Mouse (Mus musculus) frontal cortex, adult (tissue): ENCODE results near the gene Ust.
A peak's percentile ranks its signal among the peaks of the same experiment; 100 is the strongest.

Source experiments
- ATAC-seq: cut with Nextera tagmentation; 2 replicates; pipeline ENCODE4 v1.9.2; 2017; ENCODE audit warnings: mild to moderate bottlenecking, moderate library complexity, mixed read lengths; ENCODE audit not compliant: low TSS enrichment

Ust gene

DNA sequence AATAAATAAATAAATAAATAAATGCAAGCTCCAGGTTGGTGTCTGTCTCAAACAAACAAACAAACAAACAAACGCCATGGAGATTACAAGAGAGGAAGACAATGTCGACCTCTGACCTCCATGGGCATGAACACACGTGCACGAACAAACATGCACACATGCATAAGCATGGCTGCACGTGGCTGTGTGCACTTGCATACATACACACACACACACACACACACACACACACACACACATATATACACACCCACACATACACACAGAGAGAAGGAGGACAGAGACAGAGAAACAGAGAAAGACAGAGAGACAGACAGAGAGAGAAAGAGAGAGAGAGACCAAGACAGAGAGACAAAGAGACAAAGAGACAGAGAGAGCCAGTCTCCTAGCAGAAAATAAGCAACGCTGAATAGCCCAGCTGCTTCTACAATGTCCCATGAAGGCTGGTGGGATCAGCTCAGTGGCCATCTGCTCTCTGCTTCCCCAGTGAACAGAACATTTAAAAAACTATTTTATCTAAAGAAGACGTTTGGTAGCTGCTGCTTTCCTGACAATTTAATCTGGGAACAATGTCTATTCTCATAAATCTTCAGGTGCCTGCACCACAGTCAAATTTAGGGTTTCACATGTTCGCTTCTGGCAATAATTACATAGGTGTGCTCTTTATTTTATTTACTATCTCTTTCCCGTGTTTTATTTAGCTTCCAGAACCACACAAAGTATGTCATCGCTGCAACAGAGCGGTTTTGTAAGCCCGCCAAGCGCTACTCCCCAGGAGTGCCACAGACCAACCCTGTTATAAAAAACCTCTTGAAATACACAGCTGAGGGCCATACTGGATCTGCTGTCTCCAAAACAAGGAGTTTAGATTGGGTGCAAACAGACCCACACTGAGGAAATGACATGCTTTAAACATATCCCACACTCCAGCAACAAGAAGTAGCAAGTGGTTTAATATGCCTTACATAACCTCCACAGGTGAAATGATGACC, 89.5 kb downstream of the Ust start:
- peak; percentile 48 for ATAC-seq

DNA sequence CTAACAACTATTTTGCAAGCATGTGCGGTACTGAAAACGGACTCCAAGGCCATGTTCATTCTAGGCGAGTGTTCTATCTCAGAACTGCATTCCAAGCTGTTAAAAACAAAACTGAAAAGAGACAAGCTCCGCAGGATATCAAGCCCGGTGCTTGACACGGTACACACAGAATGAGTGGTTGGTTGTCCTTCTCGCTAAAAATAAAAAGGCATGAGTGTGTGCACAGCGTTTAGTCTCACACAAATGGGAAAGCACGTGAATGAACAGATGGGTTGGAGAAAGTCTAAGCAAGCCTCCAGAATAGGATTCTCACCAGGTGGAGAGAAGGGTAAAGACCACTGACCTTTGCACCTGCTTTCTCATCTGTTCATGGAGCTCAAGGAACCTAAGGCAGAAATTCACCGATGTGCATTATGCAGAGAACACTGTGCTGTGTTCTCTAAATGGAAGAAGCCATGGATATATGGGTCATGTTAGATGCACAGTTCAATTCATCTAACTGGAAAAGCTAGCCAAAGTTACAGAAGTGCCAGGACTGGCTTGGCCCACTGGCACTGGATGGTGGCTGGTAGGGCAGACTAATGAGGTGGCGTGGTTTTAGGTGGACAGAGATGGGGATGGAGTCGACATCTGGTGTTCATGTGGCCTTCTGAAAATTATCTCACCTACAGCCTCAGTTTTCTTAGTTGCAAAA, 90.8 kb downstream of the Ust start:
- peak; percentile 38; the same call in 1 of the 2 replicates for ATAC-seq

DNA sequence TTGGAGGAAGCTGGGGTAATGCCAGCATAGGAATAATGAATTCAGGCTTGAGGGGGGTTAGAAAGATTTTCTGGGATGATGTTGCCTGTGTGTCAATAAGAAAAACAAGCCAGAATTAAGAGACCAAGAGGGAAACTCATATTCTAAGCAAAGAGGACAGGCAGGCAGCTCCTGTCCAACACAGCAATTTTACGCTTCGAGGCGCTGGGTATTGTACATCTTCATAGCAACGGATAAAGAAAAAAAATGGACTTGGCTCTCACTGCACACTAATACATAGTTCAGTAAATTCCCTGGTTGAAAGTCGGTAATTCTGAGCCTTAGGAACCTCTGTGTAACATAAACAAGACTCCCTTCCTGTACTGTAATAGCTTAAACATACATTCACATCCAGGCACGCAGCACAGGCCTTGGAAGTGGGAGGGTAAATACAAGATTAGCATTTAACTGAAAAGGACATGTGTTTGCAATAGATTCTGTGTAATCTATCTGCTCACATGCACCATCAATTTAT, 99.1 kb downstream of the Ust start:
- no peak for ATAC-seq

DNA sequence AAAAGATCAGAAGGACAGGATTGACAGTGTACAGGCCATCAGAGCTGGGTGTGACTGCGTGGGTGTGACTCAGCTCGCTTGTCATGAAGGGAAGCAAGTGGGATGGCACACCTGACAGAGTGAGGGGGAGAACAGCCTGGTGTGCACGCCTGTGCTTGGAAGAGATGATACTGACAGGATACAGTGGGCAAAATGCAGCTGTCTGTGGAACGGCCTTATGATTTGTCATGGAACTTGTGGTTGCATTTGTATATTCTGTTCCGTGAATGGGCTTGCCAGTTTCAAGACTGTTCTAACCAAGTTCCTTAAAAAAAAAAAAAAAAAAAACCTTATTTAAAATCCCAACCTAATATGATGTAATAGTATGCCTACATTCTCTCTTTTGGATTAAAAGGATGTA, 103.2 kb downstream of the Ust start:
- no peak for ATAC-seq

DNA sequence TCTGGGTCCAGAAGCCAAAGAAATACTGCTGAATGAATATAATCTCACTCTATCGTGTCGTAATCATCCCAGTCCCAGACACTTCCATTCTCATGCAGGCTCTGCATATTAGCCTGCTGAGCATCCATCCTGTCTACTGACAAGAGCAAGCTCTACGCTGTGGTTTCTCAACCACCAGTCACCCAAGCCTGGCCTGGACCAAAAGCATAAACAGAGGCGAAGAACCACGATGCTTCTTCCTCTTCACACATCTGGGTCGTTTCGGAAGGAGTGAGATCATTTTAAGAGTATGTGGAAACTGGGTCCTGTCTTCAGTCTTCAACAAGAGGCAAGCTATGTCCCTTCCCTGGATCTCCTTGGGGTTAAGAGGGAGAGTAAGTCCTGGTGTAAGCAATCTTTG, 103.6 kb downstream of the Ust start:
- no peak for ATAC-seq

DNA sequence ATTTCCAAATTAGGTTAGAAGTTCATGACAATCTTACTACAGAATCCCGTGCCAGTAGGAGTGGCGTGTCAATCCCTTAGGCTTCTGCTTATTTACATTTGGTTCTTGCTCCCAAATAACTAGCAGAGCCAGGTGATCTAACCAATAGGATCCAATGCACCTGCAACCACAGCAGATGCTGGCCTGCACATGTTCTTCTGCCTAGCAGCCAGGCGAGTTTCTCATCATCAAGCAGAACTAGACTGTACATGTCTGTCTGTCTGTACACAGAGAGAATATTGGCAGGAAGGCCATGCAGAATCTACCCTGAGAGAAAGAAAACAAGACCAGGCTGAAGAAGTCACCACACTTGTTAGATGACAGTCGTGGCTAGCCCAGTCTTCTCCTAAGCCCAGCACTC, 113.5 kb downstream of the Ust start:
- no peak for ATAC-seq

DNA sequence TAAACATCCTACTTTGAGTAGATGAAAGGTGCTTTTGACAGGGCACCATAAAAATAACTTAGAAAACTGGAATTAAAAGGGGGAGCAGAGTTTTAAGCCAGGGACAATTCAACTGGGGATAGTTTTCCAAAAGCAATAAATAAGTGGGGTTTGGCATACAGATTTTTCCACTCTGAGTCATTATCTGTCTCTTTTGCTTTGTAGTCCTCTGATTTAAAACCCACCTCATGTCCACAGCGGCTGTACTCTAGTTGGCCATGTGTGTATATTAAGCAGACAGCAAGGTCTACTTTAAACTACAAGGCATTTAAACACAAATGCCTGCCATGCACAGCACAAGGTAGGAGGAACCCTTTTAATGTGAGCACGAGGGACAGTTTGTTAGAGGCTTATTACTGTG, 126.4 kb downstream of the Ust start:
- ATAC-seq = no peak

DNA sequence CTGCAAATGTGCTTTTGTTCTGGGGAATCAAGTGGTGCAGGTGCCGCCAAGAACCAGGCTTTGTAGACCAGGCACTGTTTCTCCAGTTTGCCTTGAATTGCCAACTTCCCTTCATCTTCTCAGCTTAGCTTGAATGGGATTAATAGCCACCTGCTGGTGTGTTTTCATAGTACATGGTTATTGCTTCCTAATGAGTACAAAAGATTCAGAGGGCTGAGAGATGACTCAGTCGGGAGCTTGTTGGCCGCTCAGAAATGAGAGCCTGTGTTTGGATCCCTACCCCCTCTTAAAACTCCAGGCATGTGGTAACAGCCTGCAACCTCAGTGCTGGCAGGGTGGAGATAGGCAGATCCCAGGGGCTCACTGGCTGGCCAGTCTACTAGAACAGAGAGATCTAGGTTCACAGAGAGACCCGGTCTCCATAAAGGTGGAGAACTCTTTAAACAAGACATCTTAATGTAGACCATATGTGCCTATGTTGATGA, 127.3 kb downstream of the Ust start:
- peak; percentile 77 for ATAC-seq

DNA sequence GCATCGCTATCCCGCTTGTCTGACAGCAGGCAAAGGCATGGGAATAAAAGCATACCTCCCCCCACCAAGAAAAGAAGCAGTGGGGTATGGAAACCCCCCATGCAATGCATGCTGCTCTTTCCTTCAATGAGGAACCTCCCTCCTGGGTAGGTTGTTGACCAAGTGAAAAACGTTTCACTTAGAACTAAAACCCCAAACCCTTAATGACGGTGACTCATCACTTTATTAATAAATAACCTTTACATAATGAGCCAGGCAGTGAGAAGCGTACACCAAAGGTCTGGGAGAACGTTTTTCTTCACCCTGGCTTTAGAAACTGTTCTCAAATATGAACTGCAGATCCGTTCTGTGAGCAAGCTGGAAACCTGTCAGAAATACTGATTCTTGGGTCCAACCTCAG, 130.4 kb downstream of the Ust start:
- ATAC-seq = no peak

DNA sequence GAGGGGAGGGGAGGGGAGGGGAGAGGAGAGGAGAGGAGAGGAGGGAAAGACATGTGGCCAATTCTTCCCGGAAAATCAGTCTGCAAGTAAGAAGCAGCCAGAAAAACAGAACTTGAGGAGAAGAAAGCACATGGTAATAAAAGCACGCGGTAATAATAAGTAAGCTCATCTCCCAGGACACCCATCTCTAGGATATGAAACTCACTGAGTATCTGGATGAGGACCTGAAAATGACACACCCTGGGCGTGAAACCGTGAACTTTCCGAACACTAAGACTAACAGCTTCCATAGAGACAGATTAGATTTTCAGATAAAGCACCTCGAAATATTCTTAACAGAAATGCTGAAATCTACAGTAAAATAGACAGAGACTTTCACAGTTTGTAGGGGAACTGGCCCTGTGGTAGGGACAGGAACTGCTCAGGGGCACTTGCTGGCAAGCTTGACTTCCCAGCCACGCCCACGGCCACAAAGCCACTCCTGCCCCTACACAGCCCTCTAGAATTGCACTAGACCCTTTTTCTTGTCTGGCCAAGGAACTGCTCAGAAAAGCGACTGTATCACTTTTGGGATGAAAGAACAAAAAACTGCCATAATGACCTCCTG, 148.6 kb downstream of the Ust start:
- ATAC-seq = no peak

DNA sequence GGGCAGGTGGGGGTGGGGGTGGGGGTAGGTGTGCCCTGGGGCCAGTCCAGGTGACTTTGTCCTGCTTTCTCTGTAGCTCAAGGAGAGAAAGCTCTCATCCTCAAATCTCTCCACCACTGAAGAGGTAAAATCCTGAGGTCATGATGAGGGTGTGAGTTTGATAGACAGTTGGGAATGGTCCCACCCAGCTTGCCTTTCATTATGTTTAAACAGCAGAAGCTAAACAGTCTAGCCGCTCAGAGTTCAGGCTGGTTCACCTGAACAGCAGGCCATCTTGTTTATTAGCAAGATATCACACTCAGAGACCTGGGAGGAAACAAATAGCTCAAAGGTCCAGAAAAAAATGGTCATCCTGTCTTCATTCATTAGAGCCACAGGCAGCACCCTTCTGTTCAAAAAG, 152.8 kb downstream of the Ust start:
- ATAC-seq = no peak

DNA sequence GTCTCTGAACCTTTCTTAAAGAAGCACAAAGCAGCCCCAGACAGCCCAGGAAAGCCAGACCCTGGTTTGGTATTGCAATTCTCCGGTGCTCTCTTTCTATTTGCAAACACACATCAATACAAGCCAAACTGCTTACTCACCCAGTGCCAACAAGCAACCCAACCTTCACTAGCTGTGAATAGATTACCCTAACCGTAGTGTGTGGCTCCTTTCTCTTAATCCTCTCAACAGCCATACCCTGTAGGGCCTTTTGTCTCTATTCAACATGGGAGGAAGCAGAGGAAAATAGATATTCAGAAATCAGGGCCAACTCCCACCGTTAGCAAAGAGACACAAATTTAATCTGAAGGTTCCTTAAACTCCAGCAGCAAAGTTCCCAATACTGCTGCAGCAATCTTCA, 154.4 kb downstream of the Ust start:
- no peak for ATAC-seq

DNA sequence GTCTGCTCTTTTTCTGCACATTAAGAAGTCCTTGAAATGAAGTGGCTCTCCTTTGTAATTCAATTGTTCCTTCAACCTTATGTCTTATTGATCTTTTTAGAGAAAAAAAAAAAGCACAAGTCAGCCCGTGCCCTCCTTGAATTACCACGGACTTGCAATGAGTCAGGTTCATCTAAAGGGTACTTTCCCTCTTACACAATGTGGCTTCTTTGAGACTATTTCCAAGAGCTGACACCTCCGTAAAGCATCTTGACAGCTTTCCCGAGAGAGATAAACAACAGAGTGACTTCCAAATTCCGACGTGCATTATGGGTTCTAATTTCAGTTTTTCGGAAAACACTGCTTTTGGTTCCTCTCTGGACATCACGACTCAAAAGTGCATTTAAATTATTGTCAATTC, 155.3 kb downstream of the Ust start:
- 0 out of 2 replicates have a peak, but pooled peaks have one; percentile 23 for ATAC-seq

DNA sequence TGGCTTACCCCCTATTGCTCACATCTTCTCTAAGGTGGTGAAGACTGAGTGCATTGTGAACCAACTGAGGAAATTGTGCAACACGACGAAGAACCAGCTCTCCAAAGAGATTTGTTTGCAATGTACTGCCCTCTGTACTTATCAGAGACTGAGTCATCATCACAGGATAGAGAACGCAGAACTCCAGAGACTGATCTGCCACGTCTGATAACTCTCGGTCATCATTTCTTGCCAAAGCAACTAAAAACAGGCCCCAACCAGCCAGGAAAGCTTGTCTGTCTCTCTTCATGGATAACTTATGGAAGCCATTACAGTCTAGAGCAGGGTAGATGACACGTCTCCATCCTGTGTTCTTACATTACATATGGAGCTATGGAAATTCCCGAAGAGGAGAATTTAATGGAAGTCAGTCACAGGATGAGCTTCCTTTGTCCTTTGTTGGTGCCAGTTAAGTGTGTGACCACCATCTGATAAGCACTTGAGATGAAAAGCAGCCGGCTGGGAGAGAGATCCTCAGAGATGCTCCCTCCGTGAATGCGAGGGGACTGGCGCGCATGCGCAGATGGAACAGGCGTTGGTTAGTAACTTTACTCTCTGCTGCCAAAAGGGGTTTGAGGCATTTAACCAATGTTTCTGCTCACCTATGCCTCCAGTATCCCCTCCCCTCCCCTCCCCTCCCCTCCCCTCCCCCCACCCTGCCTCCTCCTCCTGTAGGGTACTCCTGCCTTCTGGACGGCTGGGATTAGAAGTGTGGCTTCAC, 160.2 kb downstream of the Ust start:
- no peak for ATAC-seq

DNA sequence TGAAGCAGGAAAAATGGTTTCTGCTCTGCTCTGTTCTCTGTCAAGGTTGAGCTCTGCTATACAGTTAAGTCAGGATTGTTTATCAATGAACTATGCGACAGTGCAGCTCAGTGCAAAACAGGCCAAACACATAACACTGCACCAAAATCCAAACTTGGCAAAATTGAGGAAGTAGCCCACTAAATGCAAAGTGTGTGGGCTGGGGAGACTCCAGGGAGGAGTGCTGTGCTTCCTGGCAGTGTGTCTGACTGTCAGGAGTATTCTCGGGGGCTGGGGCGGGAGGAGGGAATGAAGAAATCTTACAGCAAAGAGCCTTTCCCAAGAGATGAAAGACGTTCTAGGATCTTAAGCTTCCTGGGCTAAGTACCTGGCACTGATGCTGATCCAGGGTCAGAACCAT, 165.1 kb downstream of the Ust start:
- peak; percentile 80 for ATAC-seq

DNA sequence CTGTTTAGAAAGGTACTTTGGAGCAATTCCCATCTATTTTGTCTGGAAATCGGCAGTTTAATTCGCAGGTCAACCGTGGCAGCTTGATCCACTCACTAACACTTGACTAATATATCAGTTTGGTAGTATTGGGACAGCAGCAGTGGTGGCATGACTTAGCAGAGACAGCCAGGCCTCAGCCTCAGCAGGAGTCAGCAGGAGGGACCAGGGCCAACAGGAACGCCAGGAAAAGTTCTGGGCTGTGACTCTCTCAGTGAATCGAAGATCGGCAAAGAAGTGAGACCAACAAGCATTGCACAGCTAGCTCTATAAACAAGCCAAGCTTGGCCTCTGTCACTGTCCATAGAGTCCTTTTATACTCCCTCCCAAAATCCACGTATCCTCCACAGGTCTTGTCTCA, 168.0 kb downstream of the Ust start:
- no peak for ATAC-seq

DNA sequence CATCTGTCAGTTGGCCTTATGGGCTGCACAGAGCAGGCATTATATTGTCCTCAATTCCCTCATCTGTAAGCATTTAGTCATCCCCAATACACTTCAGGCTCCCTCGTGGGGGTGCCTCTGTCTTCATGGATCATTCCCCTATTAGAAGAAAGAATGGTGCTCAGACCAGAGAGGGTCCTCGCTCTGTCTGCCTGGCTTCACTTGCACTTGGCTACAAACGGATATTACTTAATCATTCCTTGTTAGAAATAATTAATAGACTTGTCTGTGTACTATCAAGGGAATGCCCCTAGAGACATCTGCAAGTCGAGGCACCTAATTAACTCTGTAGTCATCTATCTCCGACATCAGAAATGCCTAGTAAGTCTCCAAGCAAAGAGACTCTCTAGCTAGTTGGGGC, 171.1 kb downstream of the Ust start:
- no peak for ATAC-seq

DNA sequence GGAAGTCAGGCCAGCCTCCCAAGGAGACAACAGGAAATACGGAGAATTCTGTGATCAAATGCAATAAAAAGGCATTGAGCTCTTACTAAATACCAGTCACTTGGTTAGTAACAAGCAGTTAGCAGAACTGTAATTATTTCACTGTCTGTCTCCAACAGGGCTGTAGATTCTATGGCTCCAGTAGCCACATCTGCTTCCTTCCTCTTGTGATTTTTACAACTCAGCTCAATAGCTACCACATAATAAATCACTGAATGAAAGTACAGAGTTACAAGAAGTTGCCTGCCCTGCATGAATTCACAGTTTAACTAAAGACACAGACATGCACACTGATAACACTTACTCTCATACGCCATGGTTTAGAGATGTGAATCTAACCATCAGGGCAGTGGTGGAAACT, 176.1 kb downstream of the Ust start:
- ATAC-seq = no peak

DNA sequence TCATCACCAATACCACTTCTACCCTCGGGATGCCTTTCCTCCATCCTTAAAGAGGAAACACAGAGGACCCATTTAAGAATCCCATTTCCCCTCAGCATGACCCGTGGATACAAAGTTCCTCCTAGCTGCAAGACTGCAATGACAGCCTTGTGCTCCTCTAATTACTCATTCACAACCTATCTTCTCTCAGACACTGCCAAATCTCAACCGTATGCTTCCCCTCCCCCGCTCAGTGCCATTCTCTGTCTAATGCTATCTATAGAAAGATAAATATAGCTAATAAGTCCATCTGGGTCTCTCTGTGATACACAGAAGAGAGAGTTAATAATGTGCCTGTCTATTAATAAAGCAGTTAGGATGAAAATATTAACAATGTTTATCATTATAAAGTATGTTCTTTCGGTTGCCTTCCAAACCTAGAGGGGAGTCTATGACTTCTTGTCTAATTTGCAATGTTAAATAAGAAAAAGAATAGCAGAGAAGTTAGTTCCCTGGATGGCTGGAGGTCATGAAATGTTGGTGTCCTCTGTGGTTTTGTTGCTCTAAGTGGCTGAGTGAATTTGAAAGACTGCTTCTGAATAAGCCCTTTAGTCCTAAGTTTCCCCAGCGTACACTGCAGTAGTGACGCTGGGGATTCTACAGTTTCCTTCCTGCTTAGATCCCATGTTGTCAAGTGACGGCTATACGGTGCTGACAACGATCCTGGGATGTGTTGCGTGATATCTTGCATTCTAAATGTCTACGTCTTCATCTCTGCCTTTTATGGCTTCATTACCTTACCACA, 178.8 kb downstream of the Ust start:
- no peak for ATAC-seq

DNA sequence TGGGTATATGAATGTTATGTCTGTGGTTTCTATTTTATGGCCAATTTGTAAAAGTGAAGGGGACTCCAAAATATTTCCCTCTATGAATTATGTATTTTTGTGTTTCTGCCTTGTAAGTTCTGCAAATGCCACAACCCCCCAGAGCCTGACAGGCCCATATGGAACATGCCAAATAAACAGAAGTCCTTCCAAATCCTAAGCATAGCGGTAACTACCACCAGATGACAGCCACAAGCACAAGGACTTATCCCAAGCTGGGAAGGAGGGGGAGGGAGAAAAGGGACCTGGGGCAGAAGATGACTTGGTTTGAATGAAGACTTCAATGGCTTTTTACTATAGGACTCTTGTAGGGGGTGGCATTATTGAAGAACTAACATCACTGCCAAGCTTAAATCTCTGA, 182.0 kb downstream of the Ust start:
- no peak for ATAC-seq

DNA sequence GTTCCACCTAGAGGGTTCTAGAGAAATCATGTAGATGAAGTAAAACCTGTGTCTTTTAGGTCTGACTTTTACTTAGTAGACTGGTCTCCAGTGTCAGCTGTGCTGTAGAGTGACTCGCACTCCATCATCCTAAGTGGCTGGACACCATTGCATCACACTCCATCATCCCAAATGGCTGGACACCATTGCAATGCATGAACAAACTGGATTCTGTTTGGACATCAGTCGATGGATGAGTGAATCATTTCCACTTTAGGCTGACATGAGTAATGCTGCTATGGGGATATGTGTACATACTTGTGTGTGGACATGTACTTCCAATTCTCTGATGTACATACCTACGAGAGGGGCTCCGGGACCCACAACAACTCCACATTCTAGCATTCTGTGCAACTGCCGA, 187.7 kb downstream of the Ust start:
- ATAC-seq = no peak
